Mouse (Mus musculus): ENCODE results near the gene Cbfa2t3. TPM values are rescaled to one million over a fixed set of nuclear protein-coding genes. Genes with fewer than 3 reads are reported as not detected.

Gene Cbfa2t3
- polyA plus RNA-seq, 1 experiment = not detected

GRCm38 (mm10) chr8:122711480-122711879 lies 12.6 kb upstream of the Cbfa2t3 start:
- H3K27ac ChIP-seq (ENCODE audit: insufficient read depth, low read depth, low read length) = no peak overlapping the region
- H3K4me1 ChIP-seq (ENCODE audit: control insufficient read depth, insufficient read depth, low read length) = peaks cover 26% of the 10 kb centered on the region
- H3K4me3 ChIP-seq (ENCODE audit: insufficient read depth, low read depth, low read length) = no peak overlapping the region
- 90% methylated on average over 3 of the region's 3 CpGs for WGBS
- TF ChIP-seq CTCF (IDR thresholded peaks at IDR 0.05; ENCODE audit: insufficient read depth, low read depth, low read length) (no peak), POLR2A (IDR thresholded peaks at IDR 0.05; ENCODE audit: insufficient read depth, low read depth, low read length) (no peak)

- Histone ChIP-seq H3K4me3 (ENCODE audit: insufficient read depth, low read depth, low read length) (no peak overlapping the region), H3K27ac (ENCODE audit: insufficient read depth, low read depth, low read length) (peak overlapping the region; percentile 32; the same call in 1 of the 2 replicates), H3K4me1 (ENCODE audit: control insufficient read depth, insufficient read depth, low read length) (peaks cover 34% of the 10 kb centered on the region)
- TF ChIP-seq CTCF (IDR thresholded peaks at IDR 0.05; ENCODE audit: insufficient read depth, low read depth, low read length) = no peak
- no peak for TF ChIP-seq POLR2A (IDR thresholded peaks at IDR 0.05; ENCODE audit: insufficient read depth, low read depth, low read length)
- 43% methylated on average over 26 of the region's 26 CpGs for WGBS
Measured at GRCm38 (mm10) chr8:122709340-122710111, 10.6 kb upstream of the Cbfa2t3 start.

GRCm38 (mm10) chr8:122707184-122707583 lies 8.3 kb upstream of the Cbfa2t3 start:
- peaks cover 28% of the 10 kb centered on the region for H3K4me1 ChIP-seq (ENCODE audit: control insufficient read depth, insufficient read depth, low read length)
- TF ChIP-seq POLR2A (IDR thresholded peaks at IDR 0.05; ENCODE audit: insufficient read depth, low read depth, low read length) = no peak
- TF ChIP-seq CTCF (IDR thresholded peaks at IDR 0.05; ENCODE audit: insufficient read depth, low read depth, low read length) = no peak
- 65% methylated on average over 4 of the region's 4 CpGs for WGBS
- no peak overlapping the region for H3K4me3 ChIP-seq (ENCODE audit: insufficient read depth, low read depth, low read length)
- no peak overlapping the region for H3K27ac ChIP-seq (ENCODE audit: insufficient read depth, low read depth, low read length)

GRCm38 (mm10) chr8:122705901-122706561 lies 7.1 kb upstream of the Cbfa2t3 start:
- Histone ChIP-seq H3K4me3 (ENCODE audit: insufficient read depth, low read depth, low read length) (no peak overlapping the region), H3K4me1 (ENCODE audit: control insufficient read depth, insufficient read depth, low read length) (peaks cover 28% of the 10 kb centered on the region), H3K27ac (ENCODE audit: insufficient read depth, low read depth, low read length) (no peak overlapping the region)
- TF ChIP-seq CTCF (IDR thresholded peaks at IDR 0.05; ENCODE audit: insufficient read depth, low read depth, low read length) (no peak), POLR2A (IDR thresholded peaks at IDR 0.05; ENCODE audit: insufficient read depth, low read depth, low read length) (no peak)
- 33% methylated on average over 12 of the region's 12 CpGs for WGBS

GRCm38 (mm10) chr8:122704612-122705011 lies 5.7 kb upstream of the Cbfa2t3 start:
- Histone ChIP-seq H3K4me1 (ENCODE audit: control insufficient read depth, insufficient read depth, low read length) (peaks cover 22% of the 10 kb centered on the region), H3K4me3 (ENCODE audit: insufficient read depth, low read depth, low read length) (no peak overlapping the region), H3K27ac (ENCODE audit: insufficient read depth, low read depth, low read length) (no peak overlapping the region)
- TF ChIP-seq POLR2A (IDR thresholded peaks at IDR 0.05; ENCODE audit: insufficient read depth, low read depth, low read length) = no peak
- TF ChIP-seq CTCF (IDR thresholded peaks at IDR 0.05; ENCODE audit: insufficient read depth, low read depth, low read length) = no peak
- WGBS = 91% methylated on average over 3 of the region's 3 CpGs

GRCm38 (mm10) chr8:122702957-122703356 lies 4.0 kb upstream of the Cbfa2t3 start:
- WGBS = 89% methylated on average over 6 of the region's 6 CpGs
- TF ChIP-seq POLR2A (IDR thresholded peaks at IDR 0.05; ENCODE audit: insufficient read depth, low read depth, low read length) (no peak), CTCF (IDR thresholded peaks at IDR 0.05; ENCODE audit: insufficient read depth, low read depth, low read length) (no peak)
- Histone ChIP-seq H3K27ac (ENCODE audit: insufficient read depth, low read depth, low read length) (no peak overlapping the region), H3K4me1 (ENCODE audit: control insufficient read depth, insufficient read depth, low read length) (peaks cover 27% of the 10 kb centered on the region), H3K4me3 (ENCODE audit: insufficient read depth, low read depth, low read length) (no peak overlapping the region)

GRCm38 (mm10) chr8:122702301-122702941 lies 3.5 kb upstream of the Cbfa2t3 start:
- no peak overlapping the region for H3K4me3 ChIP-seq (ENCODE audit: insufficient read depth, low read depth, low read length)
- H3K27ac ChIP-seq (ENCODE audit: insufficient read depth, low read depth, low read length) = no peak overlapping the region
- TF ChIP-seq CTCF (IDR thresholded peaks at IDR 0.05; ENCODE audit: insufficient read depth, low read depth, low read length) = no peak
- no peak for TF ChIP-seq POLR2A (IDR thresholded peaks at IDR 0.05; ENCODE audit: insufficient read depth, low read depth, low read length)
- 73% methylated on average over 10 of the region's 10 CpGs for WGBS
- peaks cover 25% of the 10 kb centered on the region for H3K4me1 ChIP-seq (ENCODE audit: control insufficient read depth, insufficient read depth, low read length)

- Histone ChIP-seq H3K4me3 (ENCODE audit: insufficient read depth, low read depth, low read length) (no peak overlapping the region), H3K4me1 (ENCODE audit: control insufficient read depth, insufficient read depth, low read length) (peaks cover 24% of the 10 kb centered on the region), H3K27ac (ENCODE audit: insufficient read depth, low read depth, low read length) (no peak overlapping the region)
- 90% methylated on average over 12 of the region's 12 CpGs for WGBS
- TF ChIP-seq CTCF (IDR thresholded peaks at IDR 0.05; ENCODE audit: insufficient read depth, low read depth, low read length) (no peak), POLR2A (IDR thresholded peaks at IDR 0.05; ENCODE audit: insufficient read depth, low read depth, low read length) (no peak)
Measured at GRCm38 (mm10) chr8:122701441-122702185, 2.7 kb upstream of the Cbfa2t3 start.
